In the genomic region with DNA sequence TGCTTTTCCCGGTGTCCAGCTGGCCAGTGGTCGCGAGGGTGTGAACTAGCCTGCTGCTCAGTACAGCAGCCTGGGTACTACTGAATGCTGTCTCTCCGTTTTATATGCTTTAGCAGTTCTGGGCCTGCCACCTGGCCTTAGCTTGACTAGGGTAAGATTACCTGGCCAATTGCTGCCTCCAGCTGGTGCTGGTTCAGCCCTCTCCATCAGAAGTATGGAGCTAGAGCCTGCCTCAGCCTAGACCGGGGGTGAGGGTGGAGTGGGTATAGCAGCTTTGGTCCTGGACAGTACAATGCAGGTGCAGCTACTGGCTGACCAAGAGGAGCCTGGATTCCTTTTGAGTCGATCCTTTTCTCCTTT, we compare ENCODE assay signal across 8 mouse cellular contexts.
DNase-seq lines count a peak whose midpoint lies in the region; ATAC-seq lines count a peak whose summit lies in the region.

No protein-coding gene starts in this region.

- peaks cover 4% of the 10 kb centered on the region; the same call in 1 of the 2 replicates for H3K27me3 ChIP-seq in heart, embryonic 16.5 days (ENCODE audit: control insufficient read depth, insufficient read depth, low read length)
- no peaks in the 10 kb centered on the region for H3K27me3 ChIP-seq in hindbrain, embryonic 15.5 days
- H3K27me3 ChIP-seq in midbrain, embryonic 14.5 days (ENCODE audit: control insufficient read depth, insufficient read depth, low read length): no peaks in the 10 kb centered on the region

- H3K4me3 ChIP-seq in heart, embryonic 16.5 days (ENCODE audit: low read length): peak overlapping the region; percentile 74
- peak overlapping the region; percentile 66 for H3K4me3 ChIP-seq in brown adipose tissue, adult 24 weeks (ENCODE audit: insufficient read depth, low read depth, low read length)
- H3K4me3 ChIP-seq in hindbrain, embryonic 15.5 days: peak overlapping the region; percentile 88
- H3K4me3 ChIP-seq in midbrain, embryonic 14.5 days (replicated peaks; ENCODE audit: low read depth, low read length): peak overlapping the region; percentile 93

- H3K9me3 ChIP-seq in heart, embryonic 16.5 days (replicated peaks; ENCODE audit: control insufficient read depth, low read length): no peaks in the 10 kb centered on the region
- H3K9me3 ChIP-seq in hindbrain, embryonic 15.5 days: no peaks in the 10 kb centered on the region
- H3K9me3 ChIP-seq in midbrain, embryonic 14.5 days (ENCODE audit: control insufficient read depth, low read length): no peaks in the 10 kb centered on the region

- H3K27ac ChIP-seq in heart, embryonic 16.5 days (ENCODE audit: low read length): no peak overlapping the region
- H3K27ac ChIP-seq in brown adipose tissue, adult 24 weeks (replicated peaks; ENCODE audit: low read depth, low read length): no peak overlapping the region
- H3K27ac ChIP-seq in hindbrain, embryonic 15.5 days (replicated peaks): peak overlapping the region; percentile 96
- peak overlapping the region; percentile 97 for H3K27ac ChIP-seq in midbrain, embryonic 14.5 days (replicated peaks; ENCODE audit: low read depth, low read length)

- peaks cover 12% of the 10 kb centered on the region for H3K4me1 ChIP-seq in heart, embryonic 16.5 days (ENCODE audit: control insufficient read depth, insufficient read depth, low read length)
- peaks cover 9% of the 10 kb centered on the region for H3K4me1 ChIP-seq in brown adipose tissue, adult 24 weeks (ENCODE audit: control insufficient read depth, insufficient read depth, insufficient read length, low read length)
- peaks cover 74% of the 10 kb centered on the region for H3K4me1 ChIP-seq in hindbrain, embryonic 15.5 days (replicated peaks)
- peaks cover 82% of the 10 kb centered on the region for H3K4me1 ChIP-seq in midbrain, embryonic 14.5 days (ENCODE audit: control insufficient read depth, insufficient read depth, low read length)

- no peaks in the 10 kb centered on the region for H3K36me3 ChIP-seq in heart, embryonic 16.5 days (ENCODE audit: control insufficient read depth, insufficient read depth)
- no peaks in the 10 kb centered on the region for H3K36me3 ChIP-seq in hindbrain, embryonic 15.5 days
- no peaks in the 10 kb centered on the region for H3K36me3 ChIP-seq in midbrain, embryonic 14.5 days (ENCODE audit: control insufficient read depth, insufficient read depth, low read length)

- WGBS in heart, embryonic 16.5 days: 28% methylated on average over 6 of the region's 6 CpGs
- WGBS in hindbrain, embryonic 15.5 days: 17% methylated on average over 6 of the region's 6 CpGs
- WGBS in midbrain, embryonic 14.5 days: 15% methylated on average over 6 of the region's 6 CpGs

- no peak for DNase-seq in heart, postnatal 36 days
- no peak for DNase-seq in midbrain, embryonic 14.5 days
- no peak for DNase-seq in cerebellum, postnatal 4 days (ENCODE audit: low spot score in 2 of 2)
- DNase-seq in B cell, adult 2 months: no peak

- intact Hi-C loops in heart, postnatal 36 days (cut with DNase I): loop anchor here (1.0 to 5.0 kb wide), 6 partner anchors 19 to 347 kb away; no protein-coding TSS in a partner anchor

- H3K4me2 ChIP-seq in heart, embryonic 16.5 days (ENCODE audit: low read depth, low read length): peak overlapping the region; percentile 100
- peak overlapping the region; percentile 95 for H3K4me2 ChIP-seq in hindbrain, embryonic 15.5 days
- peak overlapping the region; percentile 95 for H3K4me2 ChIP-seq in midbrain, embryonic 14.5 days (ENCODE audit: low read length)

- peak overlapping the region; percentile 79 for H3K9ac ChIP-seq in heart, embryonic 16.5 days (ENCODE audit: low read length)
- H3K9ac ChIP-seq in hindbrain, embryonic 15.5 days: peak overlapping the region; percentile 98
- H3K9ac ChIP-seq in midbrain, embryonic 14.5 days (replicated peaks; ENCODE audit: low read length): peak overlapping the region; percentile 96

- ATAC-seq in heart, embryonic 16.5 days (replicated peaks; ENCODE audit: extremely low read depth, insufficient read depth, low FRiP score): no peak
- peak; percentile 10; the same call in 1 of the 2 replicates for ATAC-seq in hindbrain, embryonic 15.5 days (ENCODE audit: low FRiP score, low read depth)
- no peak for ATAC-seq in midbrain, embryonic 14.5 days (ENCODE audit: low FRiP score, low TSS enrichment)
- ATAC-seq in inflammation-experienced regulatory T-cells, adult 6 months: no peak

Comparison
In these comparisons a context has a peak if more than half of its experiments do, and no peak if none do; other contexts are left out.
1. H3K27ac ChIP-seq: peak in hindbrain, embryonic 15.5 days (single experiment) and midbrain, embryonic 14.5 days (single experiment); none in heart, embryonic 16.5 days (single experiment) and brown adipose tissue, adult 24 weeks (single experiment).
2. Peak in every context shown above with its lines, with median percentiles within 50 percentile points of each other: H3K4me2 ChIP-seq, H3K4me3 ChIP-seq and H3K9ac ChIP-seq.